Mouse (Mus musculus): ENCODE data around the gene Pkp1.
A peak's percentile ranks its signal among the peaks of the same experiment; 100 is the strongest.

Gene Pkp1

GRCm38 (mm10) chr1:135856070-135856469 lies 62.9 kb downstream of the Pkp1 start:
- DNase-seq (ENCODE audit: low spot score): no peak

GRCm38 (mm10) chr1:135855344-135855687 lies 63.7 kb downstream of the Pkp1 start:
- DNase-seq (ENCODE audit: low spot score): no peak

GRCm38 (mm10) chr1:135854591-135855343 lies 64.2 kb downstream of the Pkp1 start:
- DNase-seq (ENCODE audit: low spot score): no peak

- no peak for DNase-seq (ENCODE audit: low spot score)
Observed at GRCm38 (mm10) chr1:135853200-135853599, 65.8 kb downstream of the Pkp1 start.

DNA sequence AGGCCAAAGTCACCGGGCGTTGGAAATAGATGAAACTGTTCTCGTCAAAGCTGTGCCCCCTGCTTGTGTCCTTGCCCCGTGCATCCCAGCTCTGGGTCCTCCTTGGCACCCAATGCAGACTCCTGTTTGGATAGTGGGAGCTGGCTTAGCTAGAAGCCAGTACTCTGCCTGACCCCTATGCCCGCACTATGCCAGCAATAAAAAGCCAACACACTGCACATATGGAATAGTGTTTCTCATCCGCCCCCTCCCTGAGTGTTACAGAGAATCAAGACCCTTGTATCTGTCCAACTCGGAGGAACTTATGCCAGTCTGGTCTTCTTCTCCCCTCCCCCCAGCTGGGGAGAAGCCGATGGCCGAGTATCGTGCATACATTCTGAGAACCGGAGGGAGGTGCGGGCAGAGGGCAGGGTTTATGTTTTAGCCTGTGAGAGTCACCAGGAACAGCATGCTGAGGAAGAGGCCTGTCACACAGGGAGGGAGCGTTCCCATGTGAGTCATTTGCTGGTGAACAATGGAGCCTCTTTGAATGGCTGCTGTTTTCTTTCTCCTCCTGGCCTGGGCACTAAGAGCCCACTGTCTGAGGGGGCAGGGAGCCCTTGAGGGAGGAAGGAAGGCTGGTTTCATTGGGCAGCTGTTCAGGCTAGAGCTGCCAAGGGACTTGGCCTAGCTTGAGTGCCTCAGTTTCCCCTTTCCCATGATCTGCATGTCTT lies 66.8 kb downstream of the Pkp1 start:
- no peak for DNase-seq (ENCODE audit: low spot score)

DNA sequence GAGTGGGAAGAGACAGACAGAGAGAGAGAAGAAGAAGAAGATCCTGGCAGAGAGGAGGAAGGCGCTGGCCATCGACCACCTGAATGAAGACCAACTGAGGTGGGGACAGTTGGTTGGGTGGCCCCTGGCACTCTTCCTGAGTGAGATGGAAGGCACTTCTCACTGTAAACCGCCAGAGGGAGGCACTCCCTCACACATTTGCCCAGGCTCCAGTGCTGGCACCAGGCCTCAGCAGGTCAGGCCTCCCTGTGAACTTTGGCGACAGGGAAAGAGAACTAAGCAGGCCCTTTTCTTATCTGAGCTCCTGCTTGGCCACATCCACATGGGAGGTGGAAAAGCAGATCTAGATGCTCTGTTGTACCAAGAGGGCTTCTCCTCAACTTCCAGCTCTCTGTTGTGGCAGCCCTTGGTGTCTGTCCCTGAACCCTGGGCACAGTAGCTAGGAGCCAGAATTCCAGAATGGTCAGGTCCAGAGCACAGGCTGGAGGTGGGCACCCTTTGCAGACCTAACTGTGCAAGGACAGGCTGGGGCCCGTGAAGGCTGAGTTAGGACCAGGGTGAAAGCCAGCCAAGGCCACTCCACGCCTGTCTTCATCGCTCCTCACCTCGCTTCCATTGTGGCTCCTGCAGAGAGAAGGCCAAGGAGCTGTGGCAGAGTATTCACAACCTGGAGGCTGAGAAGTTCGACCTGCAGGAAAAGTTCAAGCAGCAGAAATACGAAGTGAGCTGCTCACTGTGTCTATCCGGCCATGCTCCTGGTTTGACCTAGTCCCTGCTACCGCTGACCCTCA lies 68.1 kb downstream of the Pkp1 start:
- peak; percentile 50 for DNase-seq (ENCODE audit: low spot score)

DNA sequence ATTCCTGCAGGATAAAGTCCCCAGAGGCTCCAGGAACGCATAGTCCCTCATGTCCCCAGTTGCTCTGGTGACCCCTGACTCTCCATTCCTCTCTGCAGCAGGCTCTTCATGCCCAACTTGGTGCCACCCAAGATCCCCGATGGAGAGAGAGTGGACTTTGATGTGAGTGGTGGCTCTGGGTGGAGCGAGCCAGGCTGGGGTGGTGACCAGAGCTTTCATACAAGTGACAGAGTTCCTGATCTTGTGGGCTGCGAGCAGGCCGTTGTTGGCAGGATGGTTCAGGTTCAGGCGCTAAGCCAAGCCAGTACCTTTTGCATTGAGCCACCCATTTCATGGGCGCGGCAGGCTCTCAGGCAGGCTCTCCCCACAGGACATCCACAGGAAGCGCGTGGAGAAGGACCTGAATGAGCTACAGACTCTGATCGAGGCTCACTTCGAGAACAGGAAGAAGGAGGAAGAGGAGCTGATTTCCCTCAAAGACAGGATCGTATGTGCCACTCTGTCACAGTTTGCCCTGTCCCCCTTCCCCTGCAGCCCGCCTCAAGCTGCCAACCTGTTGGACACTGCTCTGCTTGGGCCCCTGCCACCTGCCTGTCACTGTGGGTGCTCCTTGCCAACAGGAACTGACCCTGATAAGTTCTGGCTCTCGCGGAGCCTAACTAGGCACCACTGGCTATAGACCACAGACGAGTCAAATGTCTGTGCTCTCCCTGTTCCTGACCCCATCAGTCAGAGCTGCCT lies 71.2 kb downstream of the Pkp1 start:
- no peak for DNase-seq (ENCODE audit: low spot score)

GRCm38 (mm10) chr1:135847139-135847562 lies 71.9 kb downstream of the Pkp1 start:
- DNase-seq (ENCODE audit: low spot score): peak; percentile 57

DNA sequence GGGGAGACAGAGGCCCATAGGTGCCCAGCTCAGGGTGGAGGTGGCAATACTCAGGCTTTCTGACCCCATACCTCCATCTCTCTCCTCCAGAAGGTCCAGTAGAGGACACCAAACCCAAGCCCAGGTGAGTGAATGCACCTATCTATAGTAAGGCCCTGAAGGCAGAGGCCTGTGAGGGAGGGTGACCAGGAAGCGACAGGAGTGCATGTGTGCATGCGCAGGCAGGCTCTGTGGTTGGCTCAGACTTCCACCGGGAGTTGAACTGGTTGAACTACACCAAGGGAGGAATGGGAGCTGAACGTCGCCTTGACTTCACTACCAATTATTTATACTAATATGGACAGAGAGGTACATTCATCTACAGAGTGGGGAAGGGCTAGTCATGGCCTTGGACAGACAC lies 72.4 kb downstream of the Pkp1 start:
- DNase-seq (ENCODE audit: low spot score): no peak

DNA sequence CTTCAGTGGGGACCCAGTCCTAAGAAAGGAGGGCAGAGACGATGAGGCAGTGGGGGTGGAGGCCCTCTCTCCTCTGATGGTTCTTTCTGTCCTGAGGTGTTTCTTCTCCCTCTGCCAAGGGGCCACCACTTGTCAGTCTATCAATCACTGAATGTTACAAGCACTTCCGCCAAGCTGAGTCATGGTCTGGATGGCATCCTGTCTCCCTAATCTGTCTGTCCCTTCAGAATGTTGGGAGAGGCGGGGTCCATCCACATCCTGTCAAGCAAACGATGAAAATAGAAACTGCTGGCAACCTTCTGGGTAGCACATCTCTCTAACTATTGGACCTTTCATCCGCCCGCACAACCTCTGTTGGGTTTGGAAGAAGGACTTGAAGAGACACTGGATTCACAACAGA lies 74.5 kb downstream of the Pkp1 start:
- DNase-seq (ENCODE audit: low spot score): no peak

GRCm38 (mm10) chr1:135843519-135844262 lies 75.3 kb downstream of the Pkp1 start:
- DNase-seq (ENCODE audit: low spot score): no peak

- DNase-seq (ENCODE audit: low spot score): no peak
Observed at GRCm38 (mm10) chr1:135840675-135841395, 78.2 kb downstream of the Pkp1 start.

- DNase-seq (ENCODE audit: low spot score): no peak
Observed at GRCm38 (mm10) chr1:135839065-135839464, 79.9 kb downstream of the Pkp1 start.

DNA sequence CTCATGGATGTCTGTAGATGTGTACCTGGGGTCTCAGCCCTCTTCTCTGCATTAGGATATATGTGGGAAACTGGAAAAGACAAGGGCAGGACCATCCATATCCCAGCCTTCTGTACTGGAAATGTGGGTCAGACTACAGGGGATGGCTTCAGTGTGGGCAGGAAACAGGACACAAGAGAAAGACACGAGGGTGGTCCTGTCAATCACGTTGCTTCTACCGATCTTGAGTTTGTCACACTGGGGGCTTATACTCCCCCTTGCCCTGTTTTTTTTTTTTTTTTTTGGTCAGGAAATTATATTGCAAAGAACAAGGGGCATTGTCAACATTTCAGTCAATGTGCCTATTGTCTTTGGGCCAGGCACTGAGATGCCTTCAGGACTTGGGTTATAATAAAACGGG lies 80.4 kb downstream of the Pkp1 start:
- no peak for DNase-seq (ENCODE audit: low spot score)

DNA sequence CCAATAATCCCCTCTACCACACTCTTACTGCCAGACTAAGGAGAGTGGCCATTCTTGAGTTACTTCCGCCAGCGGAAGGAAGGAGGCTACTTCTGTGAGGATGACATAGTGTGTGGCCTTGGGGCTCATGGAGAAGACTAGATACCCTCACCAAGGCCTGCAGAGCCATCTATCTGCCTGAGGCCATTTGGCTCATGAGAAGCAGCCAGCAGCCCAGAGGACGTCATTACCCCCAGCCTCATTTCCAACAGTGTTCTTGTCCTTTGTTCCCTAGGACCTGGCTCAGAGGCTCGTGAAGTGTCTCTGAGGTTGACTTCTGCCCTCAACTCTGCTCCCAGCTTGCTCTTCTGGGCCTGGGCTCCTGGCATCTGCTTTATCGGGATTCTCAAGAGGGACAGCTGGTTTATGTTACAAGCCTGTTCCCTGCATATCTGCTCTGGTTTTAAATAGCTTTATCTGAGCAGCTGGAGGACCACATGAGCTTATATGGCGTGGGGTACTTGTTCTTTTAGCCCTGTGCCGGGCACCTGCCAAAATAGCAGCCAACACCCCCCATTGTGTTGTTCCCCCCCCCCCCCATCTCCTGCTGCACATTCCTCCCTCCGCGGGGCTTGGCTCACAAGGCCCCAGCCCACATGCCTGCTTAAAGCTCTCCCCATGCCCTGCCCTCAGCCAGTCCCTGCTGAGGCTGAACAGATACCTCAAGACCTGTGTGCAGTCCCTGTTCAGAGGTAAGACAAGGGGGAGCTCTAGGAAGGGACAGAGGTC lies 83.1 kb downstream of the Pkp1 start, which contains the start of gene Tnnt2:
TSS of gene Tnnt2 (plus strand) at position 639 of the 768 bp plus-strand sequence.
- no peak for DNase-seq (ENCODE audit: low spot score)

DNA sequence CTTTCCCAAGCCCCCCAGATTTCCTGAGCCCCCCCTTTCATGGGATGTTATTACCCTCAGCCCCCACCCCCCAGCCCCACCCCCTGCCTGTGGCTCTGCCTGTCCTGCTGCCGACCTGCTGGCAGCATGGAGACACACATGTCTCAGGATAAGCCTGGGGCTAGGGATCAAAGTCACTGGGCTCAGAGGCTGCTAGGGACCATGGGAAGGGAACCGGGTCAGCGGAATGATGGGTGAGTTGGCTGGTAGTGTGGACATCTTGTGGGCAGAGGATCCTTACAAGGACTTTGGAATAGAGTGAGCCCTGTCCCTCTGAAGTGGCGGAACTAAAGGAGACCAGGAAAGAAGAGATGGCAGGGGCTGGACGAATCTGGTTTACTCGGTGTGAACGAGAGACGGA lies 84.0 kb downstream of the Pkp1 start:
- no peak for DNase-seq (ENCODE audit: low spot score)

DNA sequence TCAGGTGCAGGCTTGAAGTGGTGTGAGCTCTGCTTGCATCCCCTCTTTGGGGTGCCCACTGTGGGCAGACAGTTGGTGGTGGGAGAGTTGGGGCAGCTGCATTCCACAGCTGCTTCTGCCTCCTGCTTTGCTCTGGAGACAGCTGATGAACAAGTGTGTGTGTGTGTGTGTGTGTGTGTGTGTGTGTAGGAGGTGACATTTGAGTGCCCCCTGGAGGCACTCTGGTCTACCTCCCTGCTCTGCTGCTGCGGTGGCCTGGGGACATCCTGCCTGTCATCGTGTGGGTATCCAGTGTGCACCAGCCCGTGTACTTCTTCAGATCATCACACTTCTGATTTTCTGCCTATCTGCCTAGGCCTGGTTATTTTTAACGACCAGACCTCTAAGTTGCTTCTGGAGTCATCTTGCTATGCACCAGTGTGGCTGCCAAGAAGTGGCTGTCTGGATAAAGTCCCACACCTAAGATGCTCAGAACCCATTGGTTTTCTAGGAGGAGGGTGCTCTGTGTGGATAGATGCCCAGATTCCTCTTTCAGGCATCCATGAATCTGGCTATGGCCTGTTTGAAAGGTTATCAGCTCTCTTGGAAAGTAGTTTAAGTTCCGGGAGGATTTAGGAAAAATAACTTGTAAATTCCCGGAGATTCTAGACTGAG lies 84.7 kb downstream of the Pkp1 start:
- DNase-seq (ENCODE audit: low spot score): no peak

- DNase-seq (ENCODE audit: low spot score): no peak
Observed at GRCm38 (mm10) chr1:135828918-135829317, 90.1 kb downstream of the Pkp1 start.

DNA sequence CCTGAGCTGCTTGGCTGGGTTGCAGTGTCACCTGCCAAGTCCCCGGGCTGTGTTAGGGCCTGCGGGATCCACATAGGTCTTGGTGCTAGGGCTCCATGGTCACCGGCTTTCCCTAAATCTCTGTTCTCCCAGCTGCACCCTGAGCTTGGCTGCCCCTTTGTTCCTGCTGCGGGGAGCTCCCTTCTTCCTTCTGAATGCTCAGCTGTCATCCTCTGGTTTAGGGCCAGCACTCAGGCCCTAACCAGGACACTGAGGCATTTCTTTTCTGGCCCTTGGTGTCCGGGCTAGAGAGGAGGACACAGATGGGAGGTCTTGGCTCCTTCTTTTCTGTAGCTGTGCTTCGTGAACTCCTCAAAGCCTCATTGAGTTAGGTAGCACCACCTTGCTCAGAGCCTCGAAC lies 97.2 kb downstream of the Pkp1 start:
- DNase-seq (ENCODE audit: low spot score): no peak

All from urinary bladder, postnatal 14 days (tissue).